Mouse (Mus musculus): ENCODE measurements around the gene Ech1. TPM values are rescaled to one million over a fixed set of nuclear protein-coding genes. Genes with fewer than 3 reads are reported as not detected.

Gene Ech1
- polyA plus RNA-seq, 2 experiments = 165 to 200 TPM

GRCm38 (mm10) chr7:28831411-28832125 lies 6.6 kb downstream of the Ech1 start:
- no peak for TF ChIP-seq POLR2A (IDR thresholded peaks at IDR 0.05; ENCODE audit: borderline replicate concordance, extremely low read depth, insufficient read depth, insufficient read length)
- 91% methylated on average over 17 of the region's 17 CpGs for WGBS

GRCm38 (mm10) chr7:28832137-28832536 lies 7.1 kb downstream of the Ech1 start:
- no peak for DNase-seq (ENCODE audit: low spot score)
- H3K4me1 ChIP-seq (ENCODE audit: control insufficient read depth, insufficient read depth, low read length) = no peaks in the 10 kb centered on the region
- no peak overlapping the region for H3K4me2 ChIP-seq (replicated peaks; ENCODE audit: low read depth, low read length, severe bottlenecking)
- no peak for TF ChIP-seq POLR2A (IDR thresholded peaks at IDR 0.05; ENCODE audit: borderline replicate concordance, extremely low read depth, insufficient read depth, insufficient read length)
- H3K27me3 ChIP-seq (ENCODE audit: control insufficient read depth, insufficient read depth, low read length) = no peaks in the 10 kb centered on the region
- H3K36me3 ChIP-seq (ENCODE audit: control insufficient read depth, insufficient read depth, low read length) = peaks cover 34% of the 10 kb centered on the region
- H3K27ac ChIP-seq (replicated peaks; ENCODE audit: low read depth, low read length) = no peak overlapping the region
- no peak overlapping the region for H3K9ac ChIP-seq (ENCODE audit: low read depth, low read length, severe bottlenecking)
- no peak overlapping the region for H3K4me3 ChIP-seq (replicated peaks; ENCODE audit: low read length)
- no peak for ATAC-seq (ENCODE audit: low FRiP score, low read depth)
- 62% methylated on average over 6 of the region's 6 CpGs for WGBS
- no peaks in the 10 kb centered on the region for H3K9me3 ChIP-seq (ENCODE audit: control insufficient read depth, low read length)

More at GRCm38 (mm10) chr7:28831411-28832125, 6.6 kb downstream of the Ech1 start:
- H3K4me2 ChIP-seq (replicated peaks; ENCODE audit: low read depth, low read length, severe bottlenecking) = no peak overlapping the region
- no peak overlapping the region for H3K27ac ChIP-seq (replicated peaks; ENCODE audit: low read depth, low read length)
- no peaks in the 10 kb centered on the region for H3K9me3 ChIP-seq (ENCODE audit: control insufficient read depth, low read length)
- H3K36me3 ChIP-seq (ENCODE audit: control insufficient read depth, insufficient read depth, low read length) = peaks cover 34% of the 10 kb centered on the region
- no peak overlapping the region for H3K4me3 ChIP-seq (replicated peaks; ENCODE audit: low read length)
- H3K9ac ChIP-seq (ENCODE audit: low read depth, low read length, severe bottlenecking) = no peak overlapping the region
- H3K4me1 ChIP-seq (ENCODE audit: control insufficient read depth, insufficient read depth, low read length) = no peaks in the 10 kb centered on the region
- DNase-seq (ENCODE audit: low spot score) = no peak
- ATAC-seq (ENCODE audit: low FRiP score, low read depth) = no peak
- no peaks in the 10 kb centered on the region for H3K27me3 ChIP-seq (ENCODE audit: control insufficient read depth, insufficient read depth, low read length)

GRCm38 (mm10) chr7:28833723-28834347 lies 8.8 kb downstream of the Ech1 start, which contains the start of gene Lgals4:
TSS of gene Lgals4 (plus strand) at chr7:28833854.
- 85% methylated on average over 6 of the region's 6 CpGs for WGBS
- Histone ChIP-seq H3K27ac (replicated peaks; ENCODE audit: low read depth, low read length) (no peak within 1 kb of the TSS), H3K4me2 (replicated peaks; ENCODE audit: low read depth, low read length, severe bottlenecking) (no peak within 1 kb of the TSS), H3K9me3 (ENCODE audit: control insufficient read depth, low read length) (no peaks in the 10 kb centered on the region), H3K27me3 (ENCODE audit: control insufficient read depth, insufficient read depth, low read length) (no peaks in the 10 kb centered on the region), H3K4me1 (ENCODE audit: control insufficient read depth, insufficient read depth, low read length) (no peaks in the 10 kb centered on the region), H3K9ac (ENCODE audit: low read depth, low read length, severe bottlenecking) (no peak within 1 kb of the TSS), H3K4me3 (replicated peaks; ENCODE audit: low read length) (no peak within 1 kb of the TSS), H3K36me3 (ENCODE audit: control insufficient read depth, insufficient read depth, low read length) (peaks cover 29% of the 10 kb centered on the region)
- ATAC-seq (ENCODE audit: low FRiP score, low read depth) (no peak), DNase-seq (ENCODE audit: low spot score) (no peak)
- TF ChIP-seq POLR2A (IDR thresholded peaks at IDR 0.05; ENCODE audit: borderline replicate concordance, extremely low read depth, insufficient read depth, insufficient read length) = no peak

- no peak overlapping the region for H3K9ac ChIP-seq (ENCODE audit: low read depth, low read length, severe bottlenecking)
- H3K4me3 ChIP-seq (replicated peaks; ENCODE audit: low read length) = no peak overlapping the region
- 80% methylated on average over 5 of the region's 5 CpGs for WGBS
- no peak overlapping the region for H3K4me2 ChIP-seq (replicated peaks; ENCODE audit: low read depth, low read length, severe bottlenecking)
- no peak overlapping the region for H3K27ac ChIP-seq (replicated peaks; ENCODE audit: low read depth, low read length)
- ATAC-seq (ENCODE audit: low FRiP score, low read depth) (no peak), DNase-seq (ENCODE audit: low spot score) (no peak)
- H3K4me1 ChIP-seq (ENCODE audit: control insufficient read depth, insufficient read depth, low read length) = no peaks in the 10 kb centered on the region
- no peaks in the 10 kb centered on the region for H3K27me3 ChIP-seq (ENCODE audit: control insufficient read depth, insufficient read depth, low read length)
- no peaks in the 10 kb centered on the region for H3K9me3 ChIP-seq (ENCODE audit: control insufficient read depth, low read length)
- TF ChIP-seq POLR2A (IDR thresholded peaks at IDR 0.05; ENCODE audit: borderline replicate concordance, extremely low read depth, insufficient read depth, insufficient read length) = no peak
- H3K36me3 ChIP-seq (ENCODE audit: control insufficient read depth, insufficient read depth, low read length) = peaks cover 4% of the 10 kb centered on the region
Observed at GRCm38 (mm10) chr7:28836936-28837335, 11.9 kb downstream of the Ech1 start.

GRCm38 (mm10) chr7:28838331-28838730 lies 13.3 kb downstream of the Ech1 start:
- H3K27ac ChIP-seq (replicated peaks; ENCODE audit: low read depth, low read length) = no peak overlapping the region
- H3K9me3 ChIP-seq (ENCODE audit: control insufficient read depth, low read length) = no peaks in the 10 kb centered on the region
- H3K27me3 ChIP-seq (ENCODE audit: control insufficient read depth, insufficient read depth, low read length) = no peaks in the 10 kb centered on the region
- H3K9ac ChIP-seq (ENCODE audit: low read depth, low read length, severe bottlenecking) = no peak overlapping the region
- no peak for ATAC-seq (ENCODE audit: low FRiP score, low read depth)
- 58% methylated on average over 9 of the region's 9 CpGs for WGBS
- H3K4me3 ChIP-seq (replicated peaks; ENCODE audit: low read length) = no peak overlapping the region
- H3K4me2 ChIP-seq (replicated peaks; ENCODE audit: low read depth, low read length, severe bottlenecking) = no peak overlapping the region
- no peak for DNase-seq (ENCODE audit: low spot score)
- TF ChIP-seq POLR2A (IDR thresholded peaks at IDR 0.05; ENCODE audit: borderline replicate concordance, extremely low read depth, insufficient read depth, insufficient read length) = no peak
- no peaks in the 10 kb centered on the region for H3K36me3 ChIP-seq (ENCODE audit: control insufficient read depth, insufficient read depth, low read length)
- no peaks in the 10 kb centered on the region for H3K4me1 ChIP-seq (ENCODE audit: control insufficient read depth, insufficient read depth, low read length)
